Mouse (Mus musculus) neural tube, embryonic 11.5 days (tissue): Measurements from ENCODE around the gene Myadm. TPM values are rescaled to one million over a fixed set of nuclear protein-coding genes. Genes with fewer than 3 reads are reported as not detected.

ENCODE experiments used
- ATAC-seq: fragments of 200-750 bp; cut with Nextera tagmentation; 2 replicates; pipeline ENCODE4 v1.8.0; 2017; ENCODE audit warnings: moderate number of reproducible peaks, mild to moderate bottlenecking, moderate TSS enrichment, moderate library complexity; ENCODE audit not compliant: insufficient read depth, low FRiP score, low TSS enrichment
- DNase-seq: peaks from one replicate; pipeline ENCODE4 v3.0.0-alpha.2; 2015; ENCODE audit warnings: low spot score
- H3K27ac ChIP-seq: fragments of 300-500 bp; sonication (generic); 2 replicates; pipeline ENCODE4 v1.5.1; 2014; ENCODE audit warnings: low read depth, mild to moderate bottlenecking, low read length
- H3K27me3 ChIP-seq: fragments of 300-500 bp; sonication (generic); 2 replicates; pipeline ENCODE4 v1.6.1; 2014; ENCODE audit warnings: mild to moderate bottlenecking, low read length, mixed read lengths; ENCODE audit not compliant: control insufficient read depth, insufficient read depth
- H3K36me3 ChIP-seq: fragments of 300-500 bp; sonication (generic); 2 replicates; pipeline ENCODE4 v1.6.1; 2014; ENCODE audit warnings: mild to moderate bottlenecking, low read length, moderate library complexity, mixed read lengths; ENCODE audit not compliant: control insufficient read depth, insufficient read depth
- H3K4me1 ChIP-seq: fragments of 300-500 bp; sonication (generic); 2 replicates; pipeline ENCODE4 v1.6.1; 2014; ENCODE audit warnings: low read length, mixed read lengths; ENCODE audit not compliant: control insufficient read depth, insufficient read depth
- H3K4me2 ChIP-seq: fragments of 300-500 bp; sonication (generic); 2 replicates; pipeline ENCODE4 v1.6.1; 2014; ENCODE audit warnings: low read depth, mild to moderate bottlenecking, moderate library complexity
- H3K4me3 ChIP-seq: fragments of 300-500 bp; sonication (generic); 2 replicates; pipeline ENCODE4 v1.5.1; 2014; ENCODE audit warnings: low read depth, low read length
- H3K9ac ChIP-seq: fragments of 300-500 bp; sonication (generic); 2 replicates; pipeline ENCODE4 v1.6.1; 2014; ENCODE audit warnings: mild to moderate bottlenecking, low read length
- H3K9me3 ChIP-seq: fragments of 300-500 bp; sonication (generic); 2 replicates; pipeline ENCODE4 v1.6.1; 2016; ENCODE audit warnings: low read length; ENCODE audit not compliant: control insufficient read depth
- WGBS: fragments of 180-500 bp; shearing (Covaris S2); extraction: QIAGEN DNeasy Blood & Tissue Kit; methylation state at CpG from one replicate; pipeline ENCODE4 v1.1.7; 2014; 5-methylcytosine and 5-hydroxymethylcytosine counted together
- polyA plus RNA-seq: library from polyadenylated mRNA; unstranded; fragments of >200 nt; fragmentation: Nextera tagmentation; extraction: Ambion mirVana; gene quantifications from 2 replicates; pipeline ENCODE4 v1.2.1, GENCODE M21; 2014

Myadm gene
- polyA plus RNA-seq, 1 experiment from 2014 or later = 46.7 TPM

DNA sequence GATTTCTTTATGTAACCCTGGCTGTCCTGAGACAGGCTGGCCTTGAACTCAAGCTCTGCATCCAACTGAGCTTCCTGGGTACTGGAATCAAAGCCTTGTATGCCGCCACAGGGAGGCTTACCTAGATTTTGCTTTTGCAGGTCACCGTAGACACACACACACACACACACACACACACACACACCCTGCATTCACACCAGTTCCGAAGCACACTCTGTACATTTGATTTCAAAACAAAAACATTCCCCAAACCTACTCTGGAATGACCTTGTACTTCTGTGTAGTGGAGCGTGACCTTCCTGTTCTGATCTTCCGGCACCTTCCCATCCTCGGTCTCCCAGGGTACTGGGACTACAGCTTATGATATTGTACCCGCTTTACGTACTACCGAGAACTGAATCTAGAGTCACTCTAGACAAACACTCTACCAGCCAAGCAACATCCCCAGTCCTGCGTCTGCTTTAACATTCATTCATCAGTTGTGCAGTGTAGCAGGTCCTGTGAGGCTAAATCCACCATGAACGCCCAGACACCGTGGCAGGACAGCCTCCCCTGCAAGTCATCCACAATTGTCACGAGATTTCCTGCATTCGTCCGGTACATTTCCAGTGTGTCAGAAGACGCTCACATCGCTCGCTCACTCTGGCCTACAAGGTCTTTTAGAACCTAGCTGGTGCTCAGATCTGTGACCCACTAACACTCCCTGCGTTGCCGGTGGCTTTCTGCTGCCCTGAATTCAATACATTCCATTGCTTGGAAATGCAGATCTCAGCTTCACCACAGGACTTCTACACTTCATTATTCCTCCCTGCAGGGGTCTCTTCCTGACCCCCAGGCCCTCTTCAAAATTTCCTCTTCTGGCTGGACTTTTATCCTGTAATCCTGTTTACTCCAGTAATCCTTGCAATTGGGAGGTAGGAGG lies 58.7 kb downstream of the Myadm start:
- 49% methylated on average over 20 of the region's 20 CpGs for WGBS
- no peaks in the 10 kb centered on the region for H3K4me1 ChIP-seq
- H3K36me3 ChIP-seq = peaks cover 4% of the 10 kb centered on the region
- no peak for DNase-seq
- ATAC-seq = no peak
- no peak overlapping the region for H3K4me3 ChIP-seq
- no peaks in the 10 kb centered on the region for H3K9me3 ChIP-seq
- H3K27me3 ChIP-seq = no peaks in the 10 kb centered on the region
- H3K9ac ChIP-seq = no peak overlapping the region
- no peak overlapping the region for H3K4me2 ChIP-seq
- no peak overlapping the region for H3K27ac ChIP-seq

DNA sequence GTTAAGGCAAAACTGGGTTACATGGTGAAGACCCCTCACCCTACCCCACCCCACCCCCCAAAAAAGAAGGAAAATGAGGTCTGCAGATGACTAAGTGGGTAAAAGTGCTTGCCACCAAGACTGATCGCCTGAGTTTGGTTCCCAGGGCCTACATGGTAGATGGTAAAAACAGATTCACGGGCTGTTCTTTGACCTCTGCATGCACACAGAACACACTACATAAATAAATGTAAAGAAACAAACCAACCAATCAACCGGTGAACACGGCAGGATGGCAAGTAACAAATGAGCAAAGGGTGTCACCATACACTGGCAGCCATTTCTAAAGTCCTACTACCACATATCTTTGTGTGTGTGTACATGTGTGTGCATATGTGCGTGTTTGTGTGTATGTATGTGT lies 59.4 kb downstream of the Myadm start:
- DNase-seq (no peak), ATAC-seq (no peak)
- H3K9ac ChIP-seq = no peak overlapping the region
- 62% methylated on average over 5 of the region's 5 CpGs for whole genome bisulfite sequencing
- H3K9me3 ChIP-seq = no peaks in the 10 kb centered on the region
- H3K27me3 ChIP-seq = no peaks in the 10 kb centered on the region
- H3K4me3 ChIP-seq = no peak overlapping the region
- no peak overlapping the region for H3K4me2 ChIP-seq
- no peak overlapping the region for H3K27ac ChIP-seq
- no peaks in the 10 kb centered on the region for H3K4me1 ChIP-seq
- H3K36me3 ChIP-seq = peaks cover 4% of the 10 kb centered on the region

DNA sequence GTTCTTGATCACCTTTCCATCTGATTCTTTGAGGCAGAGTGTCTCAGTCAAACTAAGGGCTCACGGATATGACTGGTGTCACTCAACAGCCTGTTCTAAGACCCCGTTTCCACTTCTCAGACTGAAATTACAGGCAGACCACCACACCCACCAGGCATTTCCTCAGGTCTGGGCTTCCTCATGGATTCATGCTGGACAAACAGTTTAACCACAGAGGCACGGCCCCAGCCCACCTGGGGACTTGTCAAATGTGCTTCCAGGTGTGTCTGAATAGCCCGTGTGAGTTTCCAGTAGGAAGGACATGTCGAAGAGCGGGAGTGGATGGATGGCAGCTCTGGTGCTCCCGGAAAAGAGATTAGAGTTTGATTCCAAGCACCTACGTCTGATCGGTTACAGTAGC lies 60.9 kb downstream of the Myadm start:
- no peak overlapping the region for H3K27ac ChIP-seq
- no peak overlapping the region for H3K9ac ChIP-seq
- no peak overlapping the region for H3K4me3 ChIP-seq
- H3K36me3 ChIP-seq = peaks cover 4% of the 10 kb centered on the region
- H3K27me3 ChIP-seq = no peaks in the 10 kb centered on the region
- H3K4me2 ChIP-seq = no peak overlapping the region
- ATAC-seq = no peak
- 91% methylated on average over 9 of the region's 9 CpGs for WGBS
- H3K4me1 ChIP-seq = no peaks in the 10 kb centered on the region
- H3K9me3 ChIP-seq = no peaks in the 10 kb centered on the region
- no peak for DNase-seq

Other genes starting within 250 kb of the Myadm start
- 0.11 TPM in 1 of 2 replicates, not detected in the other for gene AU018091, start 119.9 kb upstream of the Myadm start, polyA plus RNA-seq
- not detected in 2 replicates for gene Nlrp12, start 39.3 kb upstream of the Myadm start, polyA plus RNA-seq
- gene Prkcg, start 99 bp downstream of the Myadm start, polyA plus RNA-seq = 0.32 and 0.77 TPM in 2 replicates
- 2.9 and 3.5 TPM in 2 replicates for gene Cacng7, start 43.9 kb downstream of the Myadm start, polyA plus RNA-seq
- 4.9 and 5.1 TPM in 2 replicates for gene Cacng8, start 101.6 kb downstream of the Myadm start, polyA plus RNA-seq
- gene Cacng6, start 135.1 kb downstream of the Myadm start, polyA plus RNA-seq = 1.4 and 1.6 TPM in 2 replicates
- gene Tarm1, start 213.5 kb downstream of the Myadm start, polyA plus RNA-seq = not detected in 2 replicates